Mouse (Mus musculus) retina, adult 2 months (tissue): ENCODE data around the gene Scn4a.
"Not testable (repeated sequence)": the region's sequence is repeated elsewhere in the genome, so short reads cannot be mapped to it uniquely, and the experiment has no call there.

Source experiments
- DNase-seq: peaks from one replicate; pipeline ENCODE4 v3.0.0-alpha.2; 2012; ENCODE audit warnings: low read depth, low spot score

Scn4a gene

DNA sequence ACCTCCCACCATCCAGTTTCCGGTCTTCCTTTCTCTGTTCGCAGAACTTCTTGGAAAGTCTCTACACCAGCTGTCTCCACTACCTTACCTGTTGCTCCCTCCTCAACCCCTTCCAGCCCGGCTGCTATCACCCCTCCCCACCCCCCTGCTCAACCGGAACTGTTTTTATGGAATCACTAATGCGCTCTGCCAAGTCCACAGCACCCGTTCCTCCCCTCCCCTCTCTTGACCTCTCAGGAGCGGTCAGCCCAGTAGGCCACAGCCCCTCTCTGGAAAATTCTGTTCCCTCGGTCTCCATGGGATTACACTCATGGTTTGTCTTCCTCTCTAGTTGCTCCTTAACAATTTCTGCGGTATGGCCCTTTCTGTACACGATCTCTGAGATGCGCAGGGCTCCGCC lies at the start of gene Scn4a:
Scn4a (minus strand) TSS at position 101 of the 400 bp plus-strand sequence.
- no peak for DNase-seq

DNA sequence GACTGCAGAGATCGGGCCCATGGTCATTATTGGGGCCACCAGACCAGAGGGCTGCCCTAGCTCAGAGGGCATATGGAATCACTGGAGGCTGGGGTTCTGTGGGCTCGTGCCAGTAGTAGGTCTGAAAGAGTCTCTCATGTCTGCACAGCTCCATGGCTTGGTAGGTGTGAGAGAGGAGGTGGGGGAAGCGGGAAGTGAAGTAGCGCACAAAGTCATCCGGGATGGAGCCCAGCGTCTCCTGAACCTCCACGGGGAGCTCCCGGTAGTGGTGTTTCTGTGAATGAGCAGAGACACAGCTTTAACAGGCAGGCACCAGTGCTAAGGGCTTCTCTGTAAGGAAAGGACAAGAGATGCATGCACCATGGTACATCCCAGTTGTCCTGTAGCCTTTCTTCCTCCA lies 45.4 kb upstream of the Scn4a start:
- no peak for DNase-seq

DNA sequence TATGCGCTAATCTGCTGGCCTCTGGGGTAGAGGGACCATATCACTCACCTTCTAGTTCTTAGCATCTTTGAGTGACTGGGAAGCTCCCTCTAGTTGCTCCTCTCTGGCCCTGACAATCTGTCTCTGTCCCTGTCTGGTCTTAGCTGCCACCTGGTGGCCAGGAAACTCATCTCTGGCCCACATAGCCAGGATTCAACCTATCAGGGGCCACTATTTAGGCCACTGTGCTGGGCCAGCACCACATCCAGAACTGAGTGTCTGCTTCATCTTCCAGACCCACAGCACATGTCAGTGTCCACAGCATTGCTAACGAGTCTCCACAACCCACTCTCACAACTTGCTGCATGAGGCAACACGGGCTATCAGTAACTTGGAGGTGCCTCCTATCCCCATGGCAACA lies 44.6 kb upstream of the Scn4a start:
- no peak for DNase-seq

DNA sequence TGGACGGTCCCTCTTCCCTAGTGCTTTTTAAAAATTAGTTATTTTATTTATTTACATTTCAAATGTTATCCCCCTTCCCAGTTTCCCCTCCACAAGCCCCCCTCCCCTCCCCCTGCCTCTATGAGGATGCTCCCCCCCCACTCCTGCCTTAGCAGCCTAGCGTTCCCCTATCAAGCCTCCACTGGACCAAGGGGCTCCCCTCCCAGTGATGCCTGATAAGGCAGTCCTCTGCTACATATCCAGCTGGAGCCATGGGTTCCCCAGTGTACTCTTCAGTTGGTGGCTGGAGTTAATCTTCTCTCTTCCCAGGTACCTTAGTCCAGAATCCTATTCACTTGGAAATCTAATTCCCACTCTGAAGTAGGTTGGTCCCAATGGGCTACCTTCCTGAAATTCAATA lies 41.0 kb upstream of the Scn4a start:
- DNase-seq = not testable (repeated sequence)

DNA sequence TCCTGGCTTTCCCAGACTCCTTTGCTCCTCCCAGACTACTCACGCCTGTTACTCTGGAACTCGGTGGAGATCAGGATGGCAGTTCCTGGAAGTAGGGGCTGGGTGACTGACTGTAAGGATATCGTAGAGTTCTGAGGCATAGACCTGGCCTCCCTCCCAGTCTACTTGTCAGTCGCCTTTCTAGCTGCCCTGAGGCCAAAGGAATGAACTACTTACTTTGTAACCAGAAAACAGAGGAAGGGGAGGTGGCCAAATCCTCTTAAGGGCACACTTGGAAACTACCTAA lies 40.2 kb upstream of the Scn4a start:
- no peak for DNase-seq

DNA sequence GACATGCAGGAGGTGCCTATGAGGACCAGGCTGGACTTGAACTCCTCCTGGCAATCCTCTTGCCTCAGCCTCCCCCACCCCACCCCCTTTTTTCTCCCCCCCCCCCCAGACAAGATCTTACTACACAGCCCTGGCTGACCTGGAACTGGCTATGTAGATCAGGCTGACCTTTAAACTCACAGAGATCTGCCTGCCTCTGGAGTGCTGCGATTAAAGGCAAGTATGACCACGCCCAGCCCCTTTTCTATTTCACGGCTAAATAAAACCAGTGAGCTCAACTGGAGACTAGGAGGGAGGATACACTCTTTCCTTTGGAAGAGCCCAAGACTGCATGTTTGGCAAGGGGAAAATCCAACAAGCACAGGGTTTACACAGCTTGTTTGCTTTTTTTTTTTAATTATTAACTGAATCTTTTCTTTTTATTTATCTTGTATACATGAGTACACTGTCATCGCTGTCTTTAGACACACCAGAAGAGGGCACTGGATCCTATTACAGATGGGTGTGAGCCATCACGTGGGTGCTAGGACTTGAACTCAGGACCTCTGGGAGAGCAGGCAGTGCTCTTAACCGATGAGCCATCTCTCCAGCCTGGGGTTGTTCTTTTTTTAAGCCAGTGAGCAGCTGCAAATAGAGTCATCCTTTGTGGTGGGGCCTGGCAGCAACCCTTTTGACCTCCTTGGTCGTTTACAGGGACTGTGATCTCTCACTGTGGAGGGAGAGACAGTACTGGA lies 39.7 kb upstream of the Scn4a start:
- no peak for DNase-seq

DNA sequence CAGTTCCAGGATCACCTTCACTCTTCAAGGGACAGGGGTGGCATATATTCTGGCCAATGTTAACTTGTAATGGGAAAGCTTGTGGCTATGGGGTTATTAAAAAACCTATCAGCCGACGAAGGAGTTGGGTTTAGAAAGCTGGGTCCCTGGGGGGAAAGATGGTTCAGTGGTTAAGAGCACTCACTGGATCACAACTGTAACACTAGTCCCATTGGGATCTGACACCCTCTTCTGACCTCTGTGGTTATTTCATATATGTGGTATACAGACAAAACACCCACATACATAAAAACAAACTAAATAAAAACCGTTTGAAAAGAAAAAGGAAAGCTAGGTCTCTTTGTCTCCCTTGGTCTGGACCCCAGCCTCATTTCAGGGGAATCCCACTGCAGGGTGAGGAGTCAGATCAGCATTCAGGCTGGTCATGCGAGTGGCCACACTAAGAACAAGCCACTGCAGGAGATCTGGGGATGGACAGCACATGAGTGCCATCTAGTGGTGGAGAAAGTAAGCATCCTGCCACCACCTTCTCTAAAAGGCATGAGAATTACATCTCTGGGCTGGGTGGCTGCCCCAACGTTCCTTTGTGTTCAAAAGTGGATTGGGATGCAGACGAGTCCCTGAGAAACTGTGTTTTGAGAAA lies 38.6 kb upstream of the Scn4a start:
- peak; percentile 65 for DNase-seq

DNA sequence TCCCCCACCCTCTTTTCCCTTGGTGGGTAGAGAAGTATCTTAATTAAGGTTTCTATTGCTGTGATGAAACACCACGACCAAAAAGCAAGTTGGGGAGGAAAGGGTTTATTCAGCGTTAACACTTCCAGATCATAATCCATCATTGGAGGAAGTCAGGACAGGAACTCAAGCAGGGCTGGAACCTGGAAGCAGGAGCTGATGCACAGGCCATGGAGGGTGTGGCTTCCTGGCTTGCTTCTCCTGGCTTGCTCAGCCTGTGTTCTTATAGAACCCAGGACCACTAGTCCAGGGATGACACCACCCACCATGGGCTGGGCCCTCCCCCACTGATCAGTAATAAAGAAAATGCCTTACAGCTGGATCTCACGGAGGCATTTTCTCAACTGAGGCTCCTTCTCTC lies 37.7 kb upstream of the Scn4a start:
- no peak for DNase-seq

DNA sequence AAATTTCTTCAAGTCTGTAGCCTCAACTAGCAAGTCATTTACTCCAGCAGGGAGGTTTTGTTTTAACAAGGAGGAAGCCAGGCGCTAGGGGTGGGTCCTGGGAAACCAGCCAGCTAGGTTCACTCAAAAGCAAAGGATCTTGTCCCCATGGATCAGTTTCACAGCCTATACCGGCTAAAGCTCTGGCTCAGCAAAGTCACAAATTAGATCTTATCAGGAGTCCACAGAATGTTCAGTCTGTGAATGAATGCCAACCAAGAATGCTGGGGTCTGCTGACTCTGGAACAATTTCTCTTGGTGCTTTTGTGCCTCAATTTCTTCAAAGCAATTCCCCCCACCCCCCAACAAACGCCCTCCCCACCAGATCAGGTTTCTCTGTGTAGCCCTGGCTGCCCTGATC lies 36.5 kb upstream of the Scn4a start:
- no peak for DNase-seq

DNA sequence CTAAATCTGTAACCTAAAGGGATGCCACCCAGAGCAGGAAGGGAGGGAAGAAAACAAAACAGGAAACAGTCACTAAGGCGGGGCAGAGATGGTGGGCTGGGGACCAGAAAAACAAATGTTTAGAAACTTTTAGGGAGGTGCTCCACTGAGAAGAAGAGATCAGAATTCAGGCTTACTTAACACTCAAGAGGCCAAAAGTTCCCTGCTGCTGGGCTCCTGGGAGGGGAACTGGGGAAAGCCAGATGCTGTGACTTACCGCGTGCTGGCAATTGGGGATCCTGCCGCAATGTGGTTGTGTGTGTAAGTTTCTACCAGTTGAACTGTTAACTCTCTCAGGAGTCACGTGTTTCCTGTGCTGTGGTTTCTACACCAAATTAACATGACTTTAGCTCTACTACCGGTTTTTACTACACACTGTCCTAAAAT lies 34.7 kb upstream of the Scn4a start, which contains the start of gene Icam2:
Icam2 (minus strand) TSS at position 285 of the 426 bp plus-strand sequence.
- no peak for DNase-seq

DNA sequence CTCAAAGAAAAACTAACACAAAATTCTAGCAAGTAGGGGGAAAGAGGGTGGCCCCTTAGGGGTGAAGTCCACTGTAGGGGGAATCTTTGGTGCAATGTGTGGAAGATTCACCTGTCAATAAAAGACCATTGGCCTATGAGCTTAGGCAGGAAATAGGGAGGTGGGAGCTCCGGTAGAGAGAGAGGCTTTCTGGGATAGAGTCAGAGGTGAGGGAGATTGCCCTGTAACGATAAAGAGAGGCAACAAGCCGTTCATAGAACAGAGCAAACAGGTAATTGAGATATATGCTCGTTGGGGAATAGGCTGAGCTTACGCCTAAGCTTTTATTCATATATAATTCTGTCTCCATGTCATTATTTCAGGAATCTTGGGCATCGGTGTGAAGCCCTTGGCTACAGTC lies 33.9 kb upstream of the Scn4a start:
- DNase-seq = no peak

DNA sequence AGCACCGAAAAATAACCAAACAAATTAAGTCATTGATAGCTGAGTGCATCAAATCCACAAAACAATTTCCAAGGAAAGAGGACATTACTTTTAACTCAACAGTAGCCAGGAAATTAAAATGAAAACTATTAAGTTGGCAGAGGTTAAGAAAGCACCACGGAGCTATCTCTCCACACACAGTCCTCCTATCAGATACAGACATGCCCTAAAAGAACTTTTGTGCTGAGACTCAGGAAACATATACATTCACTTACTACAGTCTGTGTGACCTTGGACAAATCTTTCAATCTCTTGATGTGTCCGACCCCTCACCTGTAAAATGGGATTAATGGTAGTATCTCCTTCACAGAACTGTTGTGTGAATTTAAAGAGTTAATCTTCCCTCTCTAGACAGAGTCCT lies 33.3 kb upstream of the Scn4a start:
- DNase-seq = no peak

DNA sequence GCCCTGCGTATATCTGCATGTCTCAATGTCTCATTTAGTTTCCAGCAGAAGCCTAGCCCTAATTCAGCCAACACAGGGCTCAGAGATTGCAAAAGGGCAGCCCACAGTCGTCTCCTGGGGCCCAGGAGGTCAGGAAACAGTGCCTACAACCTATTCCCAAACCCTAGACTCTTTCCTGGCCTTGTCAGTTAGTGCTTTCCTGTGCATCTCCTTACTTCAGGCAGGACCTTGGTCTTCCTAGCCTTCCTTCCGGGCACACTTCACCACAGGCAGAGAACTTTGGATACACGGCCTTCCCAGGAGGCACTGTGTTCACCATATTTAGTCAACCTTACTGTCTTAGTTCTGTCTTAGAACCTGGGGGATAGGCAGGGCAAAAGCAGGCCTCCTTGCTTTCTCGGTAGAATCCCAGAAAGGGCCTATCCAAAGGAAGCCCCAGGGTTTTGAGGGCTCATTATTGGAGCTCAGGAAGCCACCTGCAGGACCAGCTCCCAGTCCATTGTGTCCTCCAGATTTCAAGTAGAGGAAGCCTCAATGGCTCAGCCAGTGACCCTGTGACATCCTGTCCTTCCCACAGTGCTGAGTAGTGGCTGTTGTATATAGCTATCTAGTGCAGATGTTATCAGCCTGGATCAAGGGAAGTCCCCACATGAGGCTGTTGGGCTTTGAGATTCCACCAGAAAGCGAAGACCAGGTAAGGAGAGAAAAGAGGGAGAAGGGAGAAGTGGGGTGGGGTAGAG lies 30.1 kb upstream of the Scn4a start:
- DNase-seq = no peak

DNA sequence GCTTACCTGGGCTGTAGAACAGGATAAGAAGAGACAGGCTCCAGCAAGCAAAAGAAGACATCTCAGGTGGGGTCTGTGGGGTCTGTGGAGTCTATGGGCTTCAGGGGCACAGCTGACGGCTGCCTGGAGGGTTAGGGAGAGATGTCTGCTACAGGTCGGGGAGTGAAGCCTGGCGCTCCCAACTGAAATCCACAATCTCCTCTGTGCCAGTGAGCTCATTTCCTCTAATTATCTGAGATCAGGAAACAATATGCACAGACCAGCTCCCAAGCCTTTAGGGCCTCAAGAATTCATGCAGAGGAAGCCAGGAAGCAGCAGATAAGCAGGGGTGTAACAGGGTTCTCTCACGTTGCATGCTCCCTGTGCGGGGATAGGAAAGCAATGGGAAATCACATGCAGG lies 29.3 kb upstream of the Scn4a start:
- no peak for DNase-seq

DNA sequence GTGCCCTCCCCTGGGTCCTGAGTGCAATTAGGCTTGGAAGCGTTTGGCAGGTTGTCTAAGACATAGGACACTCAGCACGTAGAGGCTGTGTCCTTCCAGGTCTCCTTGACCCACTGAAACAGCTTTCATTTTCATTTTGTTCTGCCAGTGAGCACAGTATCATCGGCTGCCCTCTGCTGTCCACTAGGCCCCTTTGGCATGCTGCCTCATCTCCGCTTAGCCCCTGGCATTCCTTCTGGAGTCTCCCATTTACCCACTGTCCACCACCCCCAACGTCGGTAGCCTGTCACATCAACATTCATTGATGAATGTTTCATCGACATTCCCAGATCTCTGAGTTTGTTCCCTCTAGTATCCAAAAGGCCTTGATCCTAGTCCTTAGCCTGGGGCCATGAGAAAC lies 28.8 kb upstream of the Scn4a start:
- DNase-seq = no peak

DNA sequence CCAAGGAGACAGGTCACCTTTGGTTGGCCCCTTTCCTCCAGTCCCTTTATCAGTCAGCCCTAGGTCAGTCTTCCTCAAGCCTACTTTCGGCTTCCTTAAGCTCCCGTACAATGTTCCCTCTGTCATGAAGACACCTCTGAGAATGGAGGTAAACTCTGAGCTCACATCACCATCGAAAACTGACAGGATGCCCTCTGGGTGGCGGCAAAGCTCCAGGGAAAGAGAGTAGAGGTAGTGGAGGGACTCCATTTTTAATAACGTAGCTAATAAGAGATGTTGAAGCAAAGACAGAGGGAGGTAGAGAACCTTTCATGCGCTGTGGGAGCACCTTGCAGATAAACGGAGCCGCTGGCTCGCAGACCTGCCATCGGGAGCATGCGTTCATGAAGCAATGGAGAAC lies 27.9 kb upstream of the Scn4a start:
- no peak for DNase-seq

DNA sequence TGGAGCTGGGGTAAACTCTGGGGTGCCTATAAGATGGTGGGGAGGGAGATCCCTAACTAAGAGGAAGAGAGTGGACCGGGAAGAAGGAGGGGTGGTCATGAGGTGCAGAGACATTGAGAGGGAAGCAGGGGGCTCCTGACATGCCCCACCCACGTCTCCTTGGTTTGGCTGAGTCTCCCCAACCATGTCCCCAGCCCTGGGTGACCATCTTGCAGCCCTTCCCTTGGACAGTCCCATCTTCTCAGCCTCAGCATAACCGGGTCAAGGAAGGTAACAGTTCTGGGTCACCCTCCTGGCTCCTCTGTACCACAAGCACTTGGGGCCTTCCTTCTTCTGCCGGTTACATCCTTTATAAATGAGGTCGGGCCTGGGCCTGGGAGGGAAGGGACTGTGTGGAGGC lies 21.9 kb upstream of the Scn4a start:
- no peak for DNase-seq

DNA sequence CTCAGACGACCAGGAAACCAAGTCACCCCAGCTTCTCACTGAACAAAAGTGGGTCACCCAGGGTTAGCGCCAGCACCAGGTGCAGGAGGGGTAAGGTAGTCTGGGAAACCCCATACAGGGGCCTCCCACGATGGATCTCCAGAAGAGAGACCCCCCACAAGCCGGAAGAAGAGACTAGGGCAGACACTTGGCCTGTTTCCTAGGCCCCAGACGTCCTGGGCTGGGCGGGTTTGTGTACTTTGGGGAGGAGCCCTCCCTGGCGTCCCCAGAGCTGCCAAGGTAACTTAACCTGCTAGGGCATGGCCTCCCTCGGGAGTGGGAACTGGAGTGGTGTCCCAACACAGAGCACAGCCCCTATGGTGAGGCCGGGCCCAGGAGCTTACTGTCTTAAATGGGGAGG lies 21.5 kb upstream of the Scn4a start:
- no peak for DNase-seq

DNA sequence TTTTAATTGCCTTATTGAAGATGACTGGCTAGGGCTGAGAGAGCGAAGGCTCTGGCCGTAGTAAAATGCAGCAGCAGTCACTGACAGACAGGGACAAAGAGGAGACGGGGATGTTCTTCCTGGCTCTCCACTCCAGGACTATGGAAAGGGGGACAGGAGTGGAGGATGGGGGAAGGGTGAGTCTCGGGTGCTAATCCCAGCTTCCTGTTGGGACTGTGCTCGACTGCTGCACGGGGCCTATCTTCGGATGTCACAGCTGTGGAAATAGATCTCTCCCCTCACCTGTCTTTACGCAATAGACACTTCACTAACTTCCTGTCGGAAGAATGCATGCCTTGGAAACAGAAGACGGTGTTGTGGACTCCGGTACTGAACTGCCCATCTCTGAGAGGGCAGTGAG lies 20.9 kb upstream of the Scn4a start:
- no peak for DNase-seq

DNA sequence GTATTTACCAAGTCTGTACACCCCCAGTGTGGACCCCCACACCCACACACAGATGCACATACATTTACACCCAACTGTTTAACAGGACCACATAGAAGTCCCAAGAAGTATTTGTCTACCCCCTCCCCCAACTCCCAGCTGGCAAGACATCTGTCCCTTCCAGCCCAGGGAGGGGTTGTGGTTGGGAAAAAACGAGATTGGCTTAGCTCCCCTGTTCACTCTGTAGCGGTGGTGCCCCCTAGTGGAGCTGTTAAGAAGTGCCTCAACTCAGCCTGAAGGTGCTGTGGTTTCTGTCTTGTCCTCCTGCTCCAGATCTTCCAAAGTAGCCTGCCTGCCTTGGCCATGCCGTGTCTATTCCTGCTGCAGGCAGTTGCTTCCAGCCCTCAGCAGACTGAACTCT lies 13.2 kb upstream of the Scn4a start:
- DNase-seq = peak; percentile 68

DNA sequence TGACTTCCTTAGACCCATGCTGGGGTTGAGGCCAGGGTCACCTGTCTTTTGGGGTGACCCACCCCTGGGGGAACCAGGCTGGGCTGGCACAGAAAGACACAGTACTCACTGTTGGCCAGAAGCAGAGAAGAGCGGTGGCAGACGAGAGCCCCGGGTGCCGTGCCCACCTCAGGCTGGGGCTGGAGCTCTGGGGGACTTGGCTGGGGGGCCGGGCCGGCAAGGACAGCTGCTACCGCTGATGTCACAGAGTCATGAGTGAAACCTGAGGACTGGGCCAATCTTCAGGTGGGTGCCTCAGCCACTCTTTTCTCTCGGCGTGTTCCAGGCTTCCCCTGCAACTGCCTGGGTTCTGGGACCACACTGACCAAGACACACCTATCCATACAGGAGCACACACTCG lies 12.3 kb upstream of the Scn4a start, which contains the start of gene Prr29:
Prr29 (plus strand) TSS at position 107 of the 400 bp plus-strand sequence.
- no peak for DNase-seq

DNA sequence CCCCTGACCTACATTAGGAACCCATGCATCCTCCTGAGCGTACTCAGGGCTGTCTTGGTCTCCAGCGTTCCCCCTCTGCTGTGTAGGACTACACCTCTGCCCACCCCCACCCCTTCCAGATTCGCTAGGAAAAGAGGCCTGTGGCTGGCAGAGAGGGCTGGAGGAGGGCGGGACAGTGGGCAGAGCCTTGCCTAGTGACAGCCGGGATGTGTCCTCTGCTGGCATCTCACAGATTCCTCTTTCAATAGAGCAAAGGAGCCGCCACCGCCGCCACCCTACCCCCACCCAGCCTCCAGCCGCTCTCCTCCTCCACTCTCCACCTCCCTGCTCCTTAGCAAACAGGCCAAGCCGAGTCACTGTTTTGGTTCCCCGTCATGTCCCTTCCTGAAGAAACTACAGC lies 11.6 kb upstream of the Scn4a start:
- no peak for DNase-seq

DNA sequence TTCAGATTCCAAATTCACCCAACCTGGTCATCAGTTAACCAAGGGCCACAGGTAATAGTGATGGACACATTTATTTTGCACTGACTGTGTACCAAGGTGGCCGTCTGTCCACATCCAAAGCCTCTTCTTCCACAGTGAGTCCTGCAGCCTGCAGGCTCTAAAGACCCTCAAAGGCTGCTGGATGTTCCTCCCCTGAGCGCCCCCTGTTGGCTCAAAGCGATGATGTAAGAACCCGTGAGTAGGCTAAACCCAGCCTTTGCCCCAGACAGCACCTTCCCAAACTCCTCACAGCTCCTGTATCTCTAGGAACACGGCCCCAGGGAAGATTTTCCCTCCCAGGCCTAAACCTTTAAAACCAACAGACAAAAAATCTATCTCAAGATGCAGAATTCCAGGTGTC lies 6.3 kb upstream of the Scn4a start:
- DNase-seq = no peak
